Mouse (Mus musculus) limb, embryonic 11.5 days (tissue): ENCODE measurements around the gene Cmtm4. TPM values are rescaled to one million over a fixed set of nuclear protein-coding genes. Genes with fewer than 3 reads are reported as not detected.

ENCODE experiments used
- ATAC-seq: fragments of 200-750 bp; cut with Nextera tagmentation; 2 replicates; pipeline ENCODE4 v1.8.0; 2017; ENCODE audit warnings: low read depth; ENCODE audit not compliant: insufficient number of reproducible peaks, low FRiP score, low TSS enrichment
- DNase-seq: peaks from one replicate; pipeline ENCODE4 v3.0.0-alpha.2; 2015; ENCODE audit warnings: low spot score
- H3K27ac ChIP-seq: fragments of 300-500 bp; sonication (generic); replicated peaks from 2 replicates; pipeline ENCODE4 v1.5.1; 2014; ENCODE audit warnings: low read depth, mild to moderate bottlenecking, low read length
- H3K27me3 ChIP-seq: fragments of 300-500 bp; sonication (generic); 2 replicates; pipeline ENCODE4 v1.6.1; 2014; ENCODE audit warnings: mild to moderate bottlenecking, low read length, mixed read lengths; ENCODE audit not compliant: control insufficient read depth, insufficient read depth
- H3K36me3 ChIP-seq: fragments of 300-500 bp; sonication (generic); 2 replicates; pipeline ENCODE4 v1.6.1; 2014; ENCODE audit warnings: mild to moderate bottlenecking, low read length, moderate library complexity, mixed read lengths; ENCODE audit not compliant: control insufficient read depth, insufficient read depth
- H3K4me1 ChIP-seq: fragments of 300-500 bp; sonication (generic); 2 replicates; pipeline ENCODE4 v1.6.1; 2014; ENCODE audit warnings: low read length, mixed read lengths; ENCODE audit not compliant: control insufficient read depth, insufficient read depth
- H3K4me2 ChIP-seq: fragments of 300-500 bp; sonication (generic); 2 replicates; pipeline ENCODE4 v1.6.1; 2014; ENCODE audit warnings: low read depth, mild to moderate bottlenecking, moderate library complexity; ENCODE audit not compliant: severe bottlenecking
- H3K4me3 ChIP-seq: fragments of 300-500 bp; sonication (generic); 2 replicates; pipeline ENCODE4 v1.5.1; 2014; ENCODE audit warnings: low read depth, low read length
- H3K9ac ChIP-seq: fragments of 300-500 bp; sonication (generic); 2 replicates; pipeline ENCODE4 v1.6.1; 2014; ENCODE audit warnings: mild to moderate bottlenecking, low read length
- H3K9me3 ChIP-seq: fragments of 300-500 bp; sonication (generic); 2 replicates; pipeline ENCODE4 v1.6.1; 2016; ENCODE audit warnings: low read length; ENCODE audit not compliant: control insufficient read depth
- WGBS: fragments of 180-500 bp; shearing (Covaris S2); extraction: QIAGEN DNeasy Blood & Tissue Kit; methylation state at CpG from one replicate; pipeline ENCODE4 v1.1.7; 2014; 5-methylcytosine and 5-hydroxymethylcytosine counted together
- polyA plus RNA-seq: library from polyadenylated mRNA; unstranded; fragments of >200 nt; fragmentation: Nextera tagmentation; extraction: Ambion mirVana; gene quantifications from 2 replicates; pipeline ENCODE4 v1.2.1, GENCODE M21; 2014

Gene Cmtm4
- polyA plus RNA-seq, 1 experiment from 2014 or later: 4.1 TPM

- no peak overlapping the region for H3K4me2 ChIP-seq
- 60% methylated on average over 3 of the region's 3 CpGs for WGBS
- DNase-seq (no peak), ATAC-seq (no peak)
- H3K4me3 ChIP-seq: no peak overlapping the region
- H3K27me3 ChIP-seq: no peaks in the 10 kb centered on the region
- H3K9ac ChIP-seq: no peak overlapping the region
- no peak overlapping the region for H3K27ac ChIP-seq
- no peaks in the 10 kb centered on the region for H3K4me1 ChIP-seq
- no peaks in the 10 kb centered on the region for H3K9me3 ChIP-seq
- peaks cover 9% of the 10 kb centered on the region for H3K36me3 ChIP-seq
Observed at GRCm38 (mm10) chr8:104414204-104414603, 18.6 kb upstream of the Cmtm4 start.

GRCm38 (mm10) chr8:104413770-104414169 lies 18.2 kb upstream of the Cmtm4 start:
- no peaks in the 10 kb centered on the region for H3K4me1 ChIP-seq
- H3K27ac ChIP-seq: no peak overlapping the region
- no peak overlapping the region for H3K4me3 ChIP-seq
- no peaks in the 10 kb centered on the region for H3K27me3 ChIP-seq
- H3K9ac ChIP-seq: no peak overlapping the region
- 90% methylated on average over 4 of the region's 4 CpGs for WGBS
- ATAC-seq: no peak
- H3K4me2 ChIP-seq: no peak overlapping the region
- no peak for DNase-seq
- peaks cover 8% of the 10 kb centered on the region for H3K36me3 ChIP-seq
- H3K9me3 ChIP-seq: no peaks in the 10 kb centered on the region

- no peak for DNase-seq
- Histone ChIP-seq H3K36me3 (peaks cover 7% of the 10 kb centered on the region), H3K4me3 (no peak overlapping the region), H3K9ac (no peak overlapping the region), H3K27me3 (no peaks in the 10 kb centered on the region), H3K9me3 (no peaks in the 10 kb centered on the region), H3K4me2 (no peak overlapping the region), H3K4me1 (no peaks in the 10 kb centered on the region), H3K27ac (no peak overlapping the region)
- 73% methylated on average over 7 of the region's 7 CpGs for WGBS
- ATAC-seq: no peak
Observed at GRCm38 (mm10) chr8:104412805-104413532, 17.4 kb upstream of the Cmtm4 start.

- no peaks in the 10 kb centered on the region for H3K27me3 ChIP-seq
- H3K9me3 ChIP-seq: no peaks in the 10 kb centered on the region
- no peak overlapping the region for H3K4me2 ChIP-seq
- no peak overlapping the region for H3K9ac ChIP-seq
- no peaks in the 10 kb centered on the region; the same call in 1 of the 2 replicates for H3K36me3 ChIP-seq
- H3K4me3 ChIP-seq: no peak overlapping the region
- 80% methylated on average over 3 of the region's 3 CpGs for WGBS
- H3K4me1 ChIP-seq: no peaks in the 10 kb centered on the region
- DNase-seq (no peak), ATAC-seq (no peak)
- H3K27ac ChIP-seq: no peak overlapping the region
Observed at GRCm38 (mm10) chr8:104411972-104412371, 16.4 kb upstream of the Cmtm4 start.

GRCm38 (mm10) chr8:104411468-104411867 lies 15.9 kb upstream of the Cmtm4 start:
- Histone ChIP-seq H3K9ac (no peak overlapping the region), H3K9me3 (no peaks in the 10 kb centered on the region), H3K4me1 (no peaks in the 10 kb centered on the region), H3K36me3 (no peaks in the 10 kb centered on the region; the same call in 1 of the 2 replicates), H3K27ac (no peak overlapping the region), H3K4me3 (no peak overlapping the region), H3K4me2 (no peak overlapping the region), H3K27me3 (no peaks in the 10 kb centered on the region)
- no peak for ATAC-seq
- 92% methylated on average over 3 of the region's 3 CpGs for WGBS
- DNase-seq: no peak

GRCm38 (mm10) chr8:104410628-104411273 lies 15.1 kb upstream of the Cmtm4 start:
- no peaks in the 10 kb centered on the region for H3K9me3 ChIP-seq
- H3K36me3 ChIP-seq: no peaks in the 10 kb centered on the region; the same call in 1 of the 2 replicates
- no peak overlapping the region for H3K4me3 ChIP-seq
- 60% methylated on average over 7 of the region's 7 CpGs for WGBS
- no peak overlapping the region for H3K27ac ChIP-seq
- no peak overlapping the region for H3K9ac ChIP-seq
- no peaks in the 10 kb centered on the region for H3K27me3 ChIP-seq
- ATAC-seq: no peak
- DNase-seq: no peak
- H3K4me1 ChIP-seq: no peaks in the 10 kb centered on the region
- H3K4me2 ChIP-seq: no peak overlapping the region

- no peak for ATAC-seq
- Histone ChIP-seq H3K36me3 (no peaks in the 10 kb centered on the region), H3K4me3 (no peak overlapping the region), H3K4me1 (no peaks in the 10 kb centered on the region), H3K27me3 (no peaks in the 10 kb centered on the region), H3K27ac (no peak overlapping the region), H3K9ac (no peak overlapping the region), H3K4me2 (no peak overlapping the region), H3K9me3 (no peaks in the 10 kb centered on the region)
- DNase-seq: no peak
- 89% methylated on average over 7 of the region's 7 CpGs for WGBS
Observed at GRCm38 (mm10) chr8:104408328-104409110, 12.9 kb upstream of the Cmtm4 start.

- Histone ChIP-seq H3K27ac (no peak overlapping the region), H3K4me2 (no peak overlapping the region), H3K27me3 (no peaks in the 10 kb centered on the region), H3K4me3 (no peak overlapping the region), H3K9me3 (no peaks in the 10 kb centered on the region), H3K4me1 (no peaks in the 10 kb centered on the region), H3K9ac (no peak overlapping the region), H3K36me3 (no peaks in the 10 kb centered on the region)
- DNase-seq (no peak), ATAC-seq (no peak)
- 82% methylated on average over 6 of the region's 6 CpGs for WGBS
Observed at GRCm38 (mm10) chr8:104406340-104407128, 10.9 kb upstream of the Cmtm4 start.
